Mouse (Mus musculus) ES-E14 (cell line): Measurements from ENCODE around the gene Endog. TPM values are rescaled to one million over a fixed set of nuclear protein-coding genes. Genes with fewer than 3 reads are reported as not detected.

Experiments used
- DNase-seq: peaks from one replicate; pipeline ENCODE4 v3.0.0-alpha.2; 2013; ENCODE audit warnings: low read depth, low spot score
- H3K27ac ChIP-seq: 2 replicates; pipeline ENCODE4 v1.5.1; 2012; ENCODE audit warnings: low read depth, mild to moderate bottlenecking, low read length, moderate library complexity, mixed read lengths; ENCODE audit not compliant: poor library complexity, insufficient read depth, severe bottlenecking
- H3K36me3 ChIP-seq: 2 replicates; pipeline ENCODE4 v1.6.1; 2012; ENCODE audit warnings: mild to moderate bottlenecking, low read length, moderate library complexity, mixed read lengths; ENCODE audit not compliant: control insufficient read depth, poor library complexity, insufficient read depth, severe bottlenecking
- H3K4me1 ChIP-seq, 2 experiments: fragments of 150-350 bp in 1 of 2; sonication (generic) in 1 of 2; 2 replicates each; pipeline ENCODE4 v1.6.1; 2012; ENCODE audit warnings: low read length in 2 of 2, mild to moderate bottlenecking in 1 of 2, mixed read lengths in 1 of 2; ENCODE audit not compliant: control insufficient read depth in 2 of 2, insufficient read depth in 2 of 2, poor library complexity in 1 of 2
- H3K4me3 ChIP-seq, 2 experiments: fragments of 150-350 bp in 1 of 2; sonication (generic) in 1 of 2; 2 replicates each; pipeline ENCODE4 v1.5.1; 2012; ENCODE audit warnings: low read length in 2 of 2, low read depth in 1 of 2, mild to moderate bottlenecking in 1 of 2, mixed read lengths in 1 of 2; ENCODE audit not compliant: insufficient read depth in 1 of 2, poor library complexity in 1 of 2, severe bottlenecking in 1 of 2
- H3K9ac ChIP-seq: 2 replicates; pipeline ENCODE4 v1.6.1; 2012; ENCODE audit warnings: low read depth, mild to moderate bottlenecking, low read length, mixed read lengths; ENCODE audit not compliant: poor library complexity, insufficient read depth, severe bottlenecking
- H3K9me3 ChIP-seq: fragments of 150-350 bp; sonication (generic); 2 replicates; pipeline ENCODE4 v1.6.1; 2012; ENCODE audit warnings: low read depth, mild to moderate bottlenecking, low read length; ENCODE audit not compliant: control insufficient read depth, insufficient read depth
- CHD2 ChIP-seq: IDR thresholded peaks from 2 replicates; pipeline ENCODE4 v1.6.1; 2014; ENCODE audit warnings: mild to moderate bottlenecking, low read depth, low read length, inconsistent platforms
- HCFC1 ChIP-seq: IDR thresholded peaks from 2 replicates; pipeline ENCODE4 v1.6.1; 2012; ENCODE audit warnings: low read length, inconsistent platforms, borderline replicate concordance; ENCODE audit not compliant: insufficient read depth
- MAFK ChIP-seq: IDR thresholded peaks from 2 replicates; pipeline ENCODE4 v1.6.1; 2014; ENCODE audit warnings: mild to moderate bottlenecking, low read depth, low read length, inconsistent platforms; ENCODE audit not compliant: insufficient read depth
- ZC3H11A ChIP-seq: IDR thresholded peaks from 2 replicates; pipeline ENCODE4 v1.6.1; 2012; ENCODE audit warnings: low read depth, mild to moderate bottlenecking, inconsistent platforms, low read length, borderline replicate concordance
- ZNF384 ChIP-seq: IDR thresholded peaks from 2 replicates; pipeline ENCODE4 v1.6.1; 2012; ENCODE audit warnings: low read depth, low read length, inconsistent platforms
- in situ Hi-C, 2 experiments: fragments of 600-800 bp; cut with MboI; formaldehyde crosslinking; loops; one replicate each; pipeline ENCODE4 v1.15.1; 2025; ENCODE audit warnings: low sequenced_read_pairs in 2 of 2, inconsistent platforms in 1 of 2; ENCODE audit not compliant: unreplicated experiment in 2 of 2
- total RNA-seq: library from RNA; depleted of rRNA; stranded (reverse); fragments of 300-350 nt; gene quantifications from 2 replicates; pipeline ENCODE4 v1.2.3, GENCODE M21; 2012

Gene Endog
- total RNA-seq, 1 experiment = 18.9 TPM

DNA sequence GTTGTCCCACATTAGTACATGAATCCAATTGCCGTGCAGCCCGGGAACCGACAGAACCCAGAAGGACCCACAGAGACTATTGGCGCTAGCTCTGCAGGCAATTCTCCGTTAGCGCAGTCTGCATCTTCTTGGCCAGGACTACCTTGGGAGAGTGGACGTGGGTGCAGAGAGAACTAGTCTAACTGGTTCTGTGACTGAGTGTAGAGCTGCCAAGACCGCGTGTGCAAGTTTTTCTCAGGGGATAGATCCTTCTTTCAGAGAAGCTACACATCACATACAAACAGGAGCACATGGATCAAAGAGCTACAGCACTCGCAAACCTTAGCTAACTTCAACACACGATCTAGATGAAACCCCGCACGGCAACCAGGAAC lies 33.9 kb downstream of the Endog start:
- in situ Hi-C loops = no loop called here

DNA sequence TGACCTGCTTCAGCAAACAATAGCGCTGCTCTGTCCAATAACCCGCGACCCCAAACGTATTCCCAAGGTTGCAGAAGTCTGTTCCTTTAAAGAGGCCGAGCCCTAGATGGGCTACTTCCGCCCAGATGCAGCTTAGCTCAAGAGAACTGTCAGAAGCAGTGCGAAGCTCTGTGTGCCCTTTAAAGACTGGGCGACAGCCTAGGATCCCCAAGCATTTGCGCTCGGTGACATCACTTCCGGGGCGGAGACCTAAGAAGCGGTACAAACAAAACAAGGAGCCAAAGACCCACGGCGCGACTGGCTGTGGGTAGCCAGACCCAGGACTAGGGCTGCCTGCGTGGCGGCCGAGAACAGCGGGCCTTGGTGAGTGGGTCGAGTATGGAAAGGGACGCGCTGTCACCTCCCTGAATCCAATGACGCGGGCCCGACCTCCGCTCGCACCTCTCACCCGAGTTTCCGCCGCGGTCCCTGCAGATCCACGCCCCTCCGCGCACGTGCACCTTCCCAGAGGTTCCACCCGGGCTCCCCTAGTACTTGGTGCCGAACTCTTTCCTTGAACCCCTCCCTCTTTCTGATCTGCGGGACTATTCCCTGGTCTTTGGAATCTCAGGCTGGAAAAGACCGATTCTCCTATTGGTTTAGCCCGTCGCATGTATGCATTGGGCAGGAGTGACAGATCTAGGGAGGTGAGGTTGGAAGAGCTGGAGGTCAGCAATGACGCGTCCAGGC lies 34.5 kb downstream of the Endog start, which contains the start of gene Kyat1:
Gene Kyat1 (minus strand): TSS at position 219 of the 729 bp plus-strand sequence.
- peak; percentile 9; the same call in 1 of the 2 replicates for TF ChIP-seq HCFC1
- TF ChIP-seq ZNF384 = no peak
- H3K9me3 ChIP-seq = no peaks in the 10 kb centered on the region
- peak within 1 kb of the TSS; percentile 78 for H3K9ac ChIP-seq
- no peak within 1 kb of the TSS for H3K27ac ChIP-seq
- peak; percentile 89 for DNase-seq
- peak within 1 kb of the TSS; percentile 80 to 96 for H3K4me3 ChIP-seq
- H3K4me1 ChIP-seq = peaks cover 4 to 10% of the 10 kb centered on the region in 2 experiments; a peak in 2 of 4 replicates
- no peaks in the 10 kb centered on the region for H3K36me3 ChIP-seq
- in situ Hi-C loops = no loop called here

More for the DNA sequence above, 33.9 kb downstream of the Endog start:
- Histone ChIP-seq H3K27ac (no peak overlapping the region), H3K9ac (peak overlapping the region; percentile 64), H3K4me3 (peak overlapping the region; percentile 80 to 96), H3K36me3 (no peaks in the 10 kb centered on the region), H3K9me3 (no peaks in the 10 kb centered on the region), H3K4me1 (peaks cover 2 to 6% of the 10 kb centered on the region in 2 experiments; a peak in 2 of 4 replicates)
- no peak for TF ChIP-seq HCFC1
- no peak for TF ChIP-seq ZNF384
- TF ChIP-seq CHD2 = no peak
- no peak for TF ChIP-seq ZC3H11A
- DNase-seq = no peak

DNA sequence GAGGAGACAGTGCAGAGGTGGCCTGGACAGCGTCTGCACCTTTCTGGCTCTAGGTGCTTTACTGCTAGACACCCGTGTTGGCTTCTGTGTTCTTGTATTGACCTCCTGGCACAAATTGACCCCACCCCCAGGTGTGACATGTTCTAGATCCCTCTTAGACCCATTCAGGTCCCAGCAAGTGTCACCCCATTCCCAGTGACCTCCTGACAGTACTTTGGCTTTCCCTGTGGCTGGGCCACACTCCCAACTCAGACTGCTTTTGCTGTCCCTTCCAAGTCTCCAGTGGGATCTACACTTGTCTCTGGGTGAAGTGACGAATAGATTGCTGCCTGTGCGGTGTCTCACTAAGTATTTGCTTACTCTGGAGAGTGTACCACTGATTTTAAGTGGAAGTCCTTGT lies 36.1 kb downstream of the Endog start:
- H3K9ac ChIP-seq = no peak overlapping the region
- peaks cover 4 to 14% of the 10 kb centered on the region in 2 experiments; a peak in 2 of 4 replicates for H3K4me1 ChIP-seq
- no peaks in the 10 kb centered on the region for H3K36me3 ChIP-seq
- no peaks in the 10 kb centered on the region for H3K9me3 ChIP-seq
- DNase-seq = no peak
- TF ChIP-seq HCFC1 = no peak
- TF ChIP-seq CHD2 = no peak
- TF ChIP-seq MAFK = no peak
- TF ChIP-seq ZC3H11A = no peak
- no peak for TF ChIP-seq ZNF384
- in situ Hi-C loops = no loop called here
- no peak overlapping the region for H3K27ac ChIP-seq
- no peak overlapping the region for H3K4me3 ChIP-seq

DNA sequence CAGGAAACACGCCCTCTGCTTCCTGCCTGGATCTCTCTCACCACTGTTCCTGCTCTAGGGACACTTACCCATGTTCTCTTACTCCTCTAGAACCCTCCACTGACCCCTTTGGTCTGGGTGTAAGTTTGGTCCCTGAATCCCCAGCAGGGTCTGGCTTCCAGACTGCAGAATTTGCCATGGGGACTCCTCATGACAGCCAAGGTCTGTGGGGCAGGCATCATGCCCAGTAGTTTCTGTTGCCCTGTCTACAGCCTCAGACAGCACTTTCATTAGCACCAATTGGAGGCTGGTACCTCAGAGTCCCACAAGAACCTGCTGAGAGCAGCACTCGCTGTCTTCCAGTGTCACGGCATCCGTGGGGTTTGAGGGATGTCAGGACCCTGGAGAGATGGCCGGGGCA lies 36.6 kb downstream of the Endog start:
- Histone ChIP-seq H3K4me1 (peaks cover 4 to 14% of the 10 kb centered on the region in 2 experiments; a peak in 2 of 4 replicates), H3K27ac (no peak overlapping the region), H3K36me3 (no peaks in the 10 kb centered on the region), H3K4me3 (no peak overlapping the region), H3K9ac (no peak overlapping the region), H3K9me3 (no peaks in the 10 kb centered on the region)
- in situ Hi-C loops = no loop called here
- no peak for DNase-seq
- no peak for TF ChIP-seq ZC3H11A
- no peak for TF ChIP-seq HCFC1
- no peak for TF ChIP-seq ZNF384
- no peak for TF ChIP-seq MAFK
- no peak for TF ChIP-seq CHD2
